Mouse (Mus musculus): ENCODE measurements around the gene Hist1h2bj. TPM values are rescaled to one million over a fixed set of nuclear protein-coding genes. Genes with fewer than 3 reads are reported as not detected.
"Not testable (repeated sequence)": the region's sequence is repeated elsewhere in the genome, so short reads cannot be mapped to it uniquely, and the experiment has no call there.

Gene Hist1h2bj
- polyA plus RNA-seq, 1 experiment from 2014 or later = 14.3 TPM

- Histone ChIP-seq H3K4me3 (no peak overlapping the region), H3K9ac (no peak overlapping the region), H3K4me1 (no peaks in the 10 kb centered on the region), H3K27me3 (no peaks in the 10 kb centered on the region), H3K4me2 (no peak overlapping the region), H3K27ac (no peak overlapping the region), H3K36me3 (no peaks in the 10 kb centered on the region), H3K9me3 (peaks cover 3% of the 10 kb centered on the region; the same call in 1 of the 2 replicates)
- WGBS = 53% methylated on average over 1 of the region's 1 CpGs
- ATAC-seq (ENCODE audit: insufficient number of reproducible peaks, insufficient read depth, low FRiP score, low TSS enrichment, low read depth) = no peak
Observed at GRCm38 (mm10) chr13:22063468-22063867, 20.5 kb downstream of the Hist1h2bj start.

- H3K9me3 ChIP-seq; H3K27ac ChIP-seq; ATAC-seq (ENCODE audit: insufficient number of reproducible peaks, insufficient read depth, low FRiP score, low TSS enrichment, low read depth); H3K4me3 ChIP-seq; H3K36me3 ChIP-seq; H3K27me3 ChIP-seq; H3K9ac ChIP-seq; H3K4me2 ChIP-seq; H3K4me1 ChIP-seq: not testable (repeated sequence)
- WGBS = 85% methylated on average over 1 of the region's 1 CpGs
Observed at GRCm38 (mm10) chr13:22084140-22084539, 41.1 kb downstream of the Hist1h2bj start, which contains the start of gene Vmn1r188. TSS of gene Vmn1r188 (plus strand) at chr13:22084440.

Small RNA genes lying within 50 kb of the gene (microRNA-seq; reads per million reads assigned to microRNA genes)
- gene Gm26300 (not detected), gene Gm44390 (not detected), gene Gm44486 (not detected)

Other genes with a start within 250 kb of the Hist1h2bj start
- 21.6 and 33.1 TPM in 2 replicates for gene Hist1h2bq, start 233.0 kb upstream of the Hist1h2bj start, polyA plus RNA-seq (2015; fragmentation: Nextera tagmentation; extraction: Ambion mirVana)
- gene Hist1h2ao, start 232.7 kb upstream of the Hist1h2bj start, polyA plus RNA-seq (2015; fragmentation: Nextera tagmentation; extraction: Ambion mirVana) = not detected in 2 replicates
- gene Hist1h4m, start 231.5 kb upstream of the Hist1h2bj start, polyA plus RNA-seq (2015; fragmentation: Nextera tagmentation; extraction: Ambion mirVana) = not detected in 2 replicates
- gene Hist1h4n, start 211.0 kb upstream of the Hist1h2bj start, polyA plus RNA-seq (2015; fragmentation: Nextera tagmentation; extraction: Ambion mirVana) = 14.7 and 15.3 TPM in 2 replicates
- gene Hist1h2ap, start 209.7 kb upstream of the Hist1h2bj start, polyA plus RNA-seq (2015; fragmentation: Nextera tagmentation; extraction: Ambion mirVana) = 3,982 and 4,261 TPM in 2 replicates
- 23.0 and 34.3 TPM in 2 replicates for gene Hist1h2br, start 209.5 kb upstream of the Hist1h2bj start, polyA plus RNA-seq (2015; fragmentation: Nextera tagmentation; extraction: Ambion mirVana)
- 16.8 and 18.0 TPM in 2 replicates for gene Zfp184, start 98.1 kb upstream of the Hist1h2bj start, polyA plus RNA-seq (2015; fragmentation: Nextera tagmentation; extraction: Ambion mirVana)
- 0.31 TPM in 1 of 2 replicates, not detected in the other for gene Pom121l2, start 62.0 kb upstream of the Hist1h2bj start, polyA plus RNA-seq (2015; fragmentation: Nextera tagmentation; extraction: Ambion mirVana)
- 0.59 and 1.2 TPM in 2 replicates for gene Prss16, start 33.5 kb upstream of the Hist1h2bj start, polyA plus RNA-seq (2015; fragmentation: Nextera tagmentation; extraction: Ambion mirVana)
- gene Hist1h2ah, start 7.6 kb upstream of the Hist1h2bj start, polyA plus RNA-seq (2015; fragmentation: Nextera tagmentation; extraction: Ambion mirVana) = 5.2 and 5.4 TPM in 2 replicates
- gene Hist1h2bk, start 7.3 kb upstream of the Hist1h2bj start, polyA plus RNA-seq (2015; fragmentation: Nextera tagmentation; extraction: Ambion mirVana) = 9.5 and 15.3 TPM in 2 replicates
- gene Hist1h4i, start 1.9 kb upstream of the Hist1h2bj start, polyA plus RNA-seq (2015; fragmentation: Nextera tagmentation; extraction: Ambion mirVana) = 26.0 and 31.3 TPM in 2 replicates
- gene Hist1h2ag, start 270 bp upstream of the Hist1h2bj start, polyA plus RNA-seq (2015; fragmentation: Nextera tagmentation; extraction: Ambion mirVana) = 78.1 and 82.3 TPM in 2 replicates
- not detected in 2 replicates for gene Vmn1r188, start 41.2 kb downstream of the Hist1h2bj start, polyA plus RNA-seq (2015; fragmentation: Nextera tagmentation; extraction: Ambion mirVana)
- not detected in 2 replicates for gene Vmn1r189, start 62.6 kb downstream of the Hist1h2bj start, polyA plus RNA-seq (2015; fragmentation: Nextera tagmentation; extraction: Ambion mirVana)
- not detected in 2 replicates for gene Vmn1r191, start 140.8 kb downstream of the Hist1h2bj start, polyA plus RNA-seq (2015; fragmentation: Nextera tagmentation; extraction: Ambion mirVana)
- not detected in 2 replicates for gene Vmn1r192, start 147.9 kb downstream of the Hist1h2bj start, polyA plus RNA-seq (2015; fragmentation: Nextera tagmentation; extraction: Ambion mirVana)
- gene Vmn1r193, start 179.9 kb downstream of the Hist1h2bj start, polyA plus RNA-seq (2015; fragmentation: Nextera tagmentation; extraction: Ambion mirVana) = not detected in 2 replicates
- gene Vmn1r194, start 201.0 kb downstream of the Hist1h2bj start, polyA plus RNA-seq (2015; fragmentation: Nextera tagmentation; extraction: Ambion mirVana) = not detected in 2 replicates
- not detected in 2 replicates for gene Vmn1r195, start 227.3 kb downstream of the Hist1h2bj start, polyA plus RNA-seq (2015; fragmentation: Nextera tagmentation; extraction: Ambion mirVana)
- not detected in 2 replicates for gene Vmn1r196, start 246.7 kb downstream of the Hist1h2bj start, polyA plus RNA-seq (2015; fragmentation: Nextera tagmentation; extraction: Ambion mirVana)

Measured in embryonic facial prominence, embryonic 13.5 days (tissue).